Mouse (Mus musculus): ENCODE results near the gene Mtap. TPM values are rescaled to one million over a fixed set of nuclear protein-coding genes. Genes with fewer than 3 reads are reported as not detected.

Gene Mtap
- polyA plus RNA-seq, 1 experiment from 2014 or later, result 59.4 TPM

DNA sequence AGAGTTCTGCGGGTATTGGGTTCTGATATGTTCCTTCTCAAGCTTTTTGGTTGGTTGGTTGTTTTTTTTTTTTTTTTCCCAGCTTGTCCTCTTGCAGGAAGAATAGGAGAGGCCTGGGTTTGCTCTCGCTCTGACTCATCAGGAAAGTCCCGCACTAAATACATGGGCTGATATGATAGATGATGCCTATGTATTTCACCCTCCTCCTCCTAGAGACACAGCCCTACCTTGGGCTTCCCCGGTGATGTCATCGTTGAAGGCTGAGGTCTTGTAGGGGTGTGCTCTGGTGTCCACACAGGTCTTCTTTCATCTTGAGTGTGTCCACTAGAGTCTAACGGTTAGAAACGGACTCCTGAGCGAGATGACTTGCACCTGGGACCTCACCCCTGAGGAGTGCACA lies 26.7 kb downstream of the Mtap start:
- ATAC-seq (no peak), DNase-seq (ENCODE audit: low read depth, low spot score) (no peak)
- ChIA-PET POLR2A (no interaction called here), CTCF (interaction anchor here (1.4 kb wide), 1 partner anchor 14 kb away, joined by 3 read pairs; no protein-coding TSS in a partner anchor)
- no peaks in the 10 kb centered on the region for H3K27me3 ChIP-seq
- in situ Hi-C loops (cut with MboI; ENCODE audit: low pct_unique_long_range_greater_than_20kb), result loop anchor here (25.0 kb wide), 1 partner anchor 124 kb away; the partner anchor contains the start of gene Cdkn2a
- no peak for TF ChIP-seq CTCF (IDR thresholded peaks at IDR 0.05)

DNA sequence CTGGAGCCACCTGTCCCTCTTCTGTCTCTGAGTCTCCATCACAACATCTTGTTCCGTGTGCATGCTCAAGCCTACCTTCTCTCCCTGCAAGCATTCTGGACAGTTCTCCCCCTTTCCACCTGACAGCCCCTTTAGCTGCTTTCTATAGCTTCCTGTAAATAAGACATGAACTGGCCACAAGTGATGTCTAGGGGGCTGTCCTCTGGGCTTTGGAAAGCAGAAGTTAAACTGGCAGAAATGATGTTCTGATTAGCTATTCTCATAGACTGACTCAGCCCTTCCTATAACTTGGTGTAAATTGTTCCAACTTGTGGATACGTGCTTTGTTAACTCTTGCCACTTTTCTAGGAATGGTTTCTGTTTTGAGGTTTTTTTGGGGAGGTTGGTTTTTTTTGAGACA lies 27.8 kb downstream of the Mtap start:
- in situ Hi-C loops (cut with MboI; ENCODE audit: low pct_unique_long_range_greater_than_20kb), result loop anchor here (25.0 kb wide), 1 partner anchor 123 kb away; the partner anchor contains the start of gene Cdkn2a
- CTCF ChIA-PET, result no interaction called here
- ATAC-seq (no peak), DNase-seq (ENCODE audit: low read depth, low spot score) (no peak)
- H3K27me3 ChIP-seq, result no peaks in the 10 kb centered on the region
- TF ChIP-seq CTCF (IDR thresholded peaks at IDR 0.05), result no peak
- POLR2A ChIA-PET, result interaction anchor here (0.6 kb wide), 1 partner anchor 336 kb away, joined by 3 read pairs; no protein-coding TSS in a partner anchor

DNA sequence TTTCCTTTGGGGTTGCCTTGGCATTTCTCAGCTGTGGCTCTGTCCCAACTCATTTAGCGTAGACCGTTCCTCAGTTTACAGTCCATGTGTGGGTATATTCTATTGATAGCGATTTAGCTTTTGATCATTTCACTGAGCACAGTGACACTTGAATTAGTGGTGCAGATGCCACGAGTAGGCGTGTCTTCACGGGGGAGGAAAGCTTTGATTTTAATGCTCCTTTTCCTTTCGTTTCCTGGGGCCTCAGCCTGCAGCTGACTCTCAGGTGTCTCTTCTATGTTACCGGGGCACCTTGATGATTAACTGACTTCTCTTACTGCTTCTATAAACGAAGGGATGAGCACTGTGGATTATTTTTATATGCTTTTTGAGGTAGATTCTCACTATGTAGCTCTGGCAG lies 32.0 kb downstream of the Mtap start:
- no peak for TF ChIP-seq CTCF (IDR thresholded peaks at IDR 0.05)
- POLR2A ChIA-PET, result no interaction called here

DNA sequence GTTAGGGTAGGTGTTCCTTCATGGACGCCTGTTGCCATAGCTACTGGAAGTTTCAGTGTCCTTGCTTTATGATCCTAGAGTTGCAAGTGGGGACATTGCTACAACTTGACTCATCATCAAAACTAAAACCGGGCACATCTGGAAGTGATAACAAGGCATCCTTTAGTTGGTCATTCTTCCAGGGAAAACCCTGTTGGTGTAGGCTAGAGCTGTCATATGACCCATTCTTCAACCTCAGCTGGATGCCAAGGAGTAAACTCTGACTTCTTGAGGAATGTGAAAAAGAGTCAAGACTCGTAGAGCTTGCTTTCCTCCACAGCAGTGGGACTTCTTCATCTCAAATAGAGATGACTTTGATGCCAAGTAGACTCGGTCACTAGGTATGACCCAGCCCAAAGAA lies 32.8 kb downstream of the Mtap start:
- in situ Hi-C loops (cut with MboI; ENCODE audit: low pct_unique_long_range_greater_than_20kb), result loop anchor here (25.0 kb wide), 1 partner anchor 118 kb away; the partner anchor contains the start of gene Cdkn2a
- no peaks in the 10 kb centered on the region for H3K27me3 ChIP-seq
- ChIA-PET POLR2A (no interaction called here), CTCF (interaction anchor here (1.2 to 1.8 kb wide), 2 partner anchors 14 to 25 kb away, joined by 5 to 6 read pairs; no protein-coding TSS in a partner anchor)
- ATAC-seq, result peak; percentile 73
- no peak for TF ChIP-seq CTCF (IDR thresholded peaks at IDR 0.05)
- DNase-seq (ENCODE audit: low read depth, low spot score), result no peak

More for the DNA sequence above, 32.0 kb downstream of the Mtap start:
- H3K27me3 ChIP-seq, result no peaks in the 10 kb centered on the region
- in situ Hi-C loops (cut with MboI; ENCODE audit: low pct_unique_long_range_greater_than_20kb), result loop anchor here (25.0 kb wide), 1 partner anchor 118 kb away; the partner anchor contains the start of gene Cdkn2a
- ATAC-seq, result no peak
- DNase-seq (ENCODE audit: low read depth, low spot score), result no peak
- CTCF ChIA-PET, result interaction anchor here (1.2 to 1.8 kb wide), 2 partner anchors 13 to 24 kb away, joined by 5 to 6 read pairs; no protein-coding TSS in a partner anchor

DNA sequence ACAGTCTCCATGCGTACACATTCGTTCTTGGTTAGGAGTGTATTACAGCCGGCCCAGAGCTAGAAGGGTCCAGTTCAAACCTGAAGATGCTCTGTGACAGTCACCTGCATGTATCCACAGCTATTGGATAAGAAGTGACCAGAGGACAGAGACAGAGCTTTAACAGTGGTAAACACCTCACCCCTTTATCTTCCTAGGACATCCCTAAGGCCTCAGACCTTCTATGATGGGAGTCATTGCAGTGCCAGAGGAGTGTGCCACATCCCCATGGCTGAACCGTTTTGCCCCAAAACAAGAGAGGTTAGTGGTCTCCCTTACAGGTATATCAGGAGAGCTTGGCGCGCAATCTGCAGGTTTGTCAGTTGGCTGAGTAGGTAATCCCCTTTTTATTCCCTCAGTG lies 34.0 kb downstream of the Mtap start:
- no peak for DNase-seq (ENCODE audit: low read depth, low spot score)
- ChIA-PET CTCF (interaction anchor here (1.3 kb wide), 1 partner anchor 25 kb away, joined by 3 read pairs; no protein-coding TSS in a partner anchor), POLR2A (no interaction called here)
- no peak for ATAC-seq
- TF ChIP-seq CTCF (IDR thresholded peaks at IDR 0.05), result no peak
- no peaks in the 10 kb centered on the region for H3K27me3 ChIP-seq
- in situ Hi-C loops (cut with MboI; ENCODE audit: low pct_unique_long_range_greater_than_20kb), result loop anchor here (25.0 kb wide), 1 partner anchor 116 kb away; the partner anchor contains the start of gene Cdkn2a

DNA sequence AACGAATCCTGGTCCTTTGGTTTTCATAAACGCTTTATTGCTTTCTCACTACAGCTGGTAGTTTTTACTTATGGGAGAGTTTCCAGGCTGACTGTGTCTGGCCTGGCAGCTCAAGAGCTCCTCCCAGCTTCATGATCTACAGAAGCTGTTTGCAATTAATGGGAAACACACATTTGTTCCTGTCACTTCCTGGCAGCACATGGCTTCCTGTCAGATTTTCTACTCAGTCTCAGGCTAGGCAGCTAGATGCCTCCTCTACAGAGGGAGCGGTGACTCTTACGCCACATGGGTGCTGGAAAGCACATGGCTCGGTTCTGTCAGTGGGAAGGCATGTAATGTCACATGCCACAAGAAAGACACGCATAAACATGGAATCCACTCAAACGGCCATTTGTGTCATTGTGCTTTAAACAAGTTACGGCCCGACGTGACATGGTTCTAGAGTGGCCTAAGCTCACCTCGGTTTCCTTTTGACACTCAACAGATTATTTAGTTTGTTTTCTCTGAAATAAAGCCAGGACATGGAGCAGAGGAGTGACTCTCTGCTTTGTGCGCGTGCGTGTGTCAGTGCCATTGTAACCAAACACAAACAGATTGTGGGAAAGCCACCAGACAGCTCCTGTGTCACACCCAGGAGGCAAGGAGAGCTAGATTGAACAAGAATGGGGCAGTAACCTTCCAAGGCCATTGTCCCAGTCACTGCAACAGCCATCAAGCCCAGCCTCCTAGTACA lies 36.1 kb downstream of the Mtap start:
- CTCF ChIA-PET, result interaction anchor here (1.2 kb wide), 1 partner anchor 180 kb away, joined by 5 read pairs; no protein-coding TSS in a partner anchor
- no peak for DNase-seq (ENCODE audit: low read depth, low spot score)

DNA sequence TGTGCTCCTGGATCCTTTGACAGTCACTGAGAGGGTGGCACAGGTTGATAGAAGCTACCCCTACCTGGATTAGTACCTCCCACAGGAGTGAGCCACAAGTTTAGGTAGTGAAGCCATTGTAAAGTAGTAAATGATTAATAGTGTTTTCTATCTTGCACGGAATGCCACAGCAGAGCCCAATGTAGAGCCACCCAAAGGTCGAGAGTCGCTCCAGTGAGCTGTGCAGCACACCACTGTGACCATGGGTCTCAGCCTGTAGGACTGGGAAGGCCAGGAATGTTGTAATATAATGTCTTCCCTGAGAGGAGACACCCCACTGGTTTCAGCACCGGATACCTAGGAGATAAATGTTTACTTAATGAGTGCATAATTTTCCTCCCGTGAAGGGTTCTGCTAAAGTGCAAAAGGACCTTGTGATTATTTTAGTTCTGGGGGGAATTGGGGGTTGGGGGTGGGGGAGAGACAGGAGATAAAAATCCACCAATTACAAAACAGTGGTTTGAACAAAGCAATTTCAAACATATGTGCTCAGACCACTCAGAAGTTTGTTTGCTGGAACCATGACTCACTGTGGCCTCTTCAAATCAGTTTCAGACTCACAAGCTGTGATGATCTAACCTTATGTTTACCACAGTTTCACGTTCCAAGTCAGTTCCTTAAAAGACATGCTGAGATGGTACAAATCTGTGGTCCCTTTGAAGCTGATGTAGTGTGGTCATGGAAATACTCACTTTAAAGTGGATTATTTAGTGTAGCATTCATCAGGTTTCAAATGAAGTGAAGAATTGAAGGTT lies 40.8 kb downstream of the Mtap start:
- POLR2A ChIA-PET, result no interaction called here
- in situ Hi-C loops (cut with MboI; ENCODE audit: low pct_unique_long_range_greater_than_20kb), result no loop called here
- no peaks in the 10 kb centered on the region for H3K27me3 ChIP-seq
- peak; percentile 70 for DNase-seq (ENCODE audit: low read depth, low spot score)
- CTCF ChIA-PET, result interaction anchor here (1.1 to 2.8 kb wide), 4 partner anchors 15 to 131 kb away, joined by 3 to 6 read pairs (median 3); no protein-coding TSS in a partner anchor
- TF ChIP-seq CTCF (IDR thresholded peaks at IDR 0.05), result no peak
- ATAC-seq, result peak; percentile 94

More for the DNA sequence above, 36.1 kb downstream of the Mtap start:
- TF ChIP-seq CTCF (IDR thresholded peaks at IDR 0.05), result no peak
- H3K27me3 ChIP-seq, result no peaks in the 10 kb centered on the region
- POLR2A ChIA-PET, result no interaction called here
- in situ Hi-C loops (cut with MboI; ENCODE audit: low pct_unique_long_range_greater_than_20kb), result loop anchor here (25.0 kb wide), 1 partner anchor 114 kb away; the partner anchor contains the start of gene Cdkn2a
- ATAC-seq, result no peak

DNA sequence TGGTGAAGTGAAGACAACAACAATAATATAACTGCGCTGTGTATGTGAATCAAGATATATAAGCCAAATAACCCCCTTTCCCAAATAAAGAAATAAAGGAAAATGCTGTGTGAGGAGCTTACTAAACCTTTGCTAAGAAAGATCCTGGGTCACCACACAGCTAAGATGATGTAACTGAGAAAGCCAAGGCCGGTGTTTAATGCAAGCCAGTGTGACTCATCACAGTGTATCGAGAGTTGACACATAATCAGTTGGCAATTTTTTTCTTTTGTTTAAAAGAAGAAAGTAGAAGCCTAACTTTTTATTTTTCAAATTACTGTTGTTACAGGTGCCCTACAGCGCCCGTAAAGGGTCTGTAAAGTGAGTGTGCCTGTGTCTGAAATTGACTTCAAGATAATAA lies 43.2 kb downstream of the Mtap start:
- no peak for DNase-seq (ENCODE audit: low read depth, low spot score)
- in situ Hi-C loops (cut with MboI; ENCODE audit: low pct_unique_long_range_greater_than_20kb), result no loop called here
- POLR2A ChIA-PET, result no interaction called here
- ATAC-seq, result no peak
- H3K27me3 ChIP-seq, result no peaks in the 10 kb centered on the region
- TF ChIP-seq CTCF (IDR thresholded peaks at IDR 0.05), result no peak
- CTCF ChIA-PET, result no interaction called here

DNA sequence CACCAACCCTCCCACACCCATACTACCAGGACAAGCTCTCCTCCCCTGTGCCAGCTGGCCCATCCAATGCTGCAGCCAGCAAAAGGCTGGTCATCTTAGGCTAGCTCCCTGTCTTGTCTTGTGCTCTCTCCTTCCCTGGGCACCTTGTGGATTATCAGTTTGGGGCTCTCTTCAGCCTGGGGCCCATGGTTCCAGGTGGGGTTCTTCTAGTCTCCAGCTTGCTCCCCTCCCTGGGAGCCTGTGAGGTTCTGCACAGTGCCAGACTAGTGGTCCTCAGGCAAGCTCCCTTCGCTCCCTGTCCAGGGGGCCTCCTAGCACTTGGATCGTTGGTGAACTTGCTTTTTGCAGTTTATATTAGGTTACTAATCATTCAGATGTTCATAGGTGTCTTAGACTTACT lies 44.7 kb downstream of the Mtap start:
- POLR2A ChIA-PET, result no interaction called here
- DNase-seq (ENCODE audit: low read depth, low spot score) (no peak), ATAC-seq (no peak)
- CTCF ChIA-PET, result interaction anchor here (0.9 to 1.5 kb wide), 3 partner anchors 15 to 37 kb away, joined by 3 read pairs; no protein-coding TSS in a partner anchor
- in situ Hi-C loops (cut with MboI; ENCODE audit: low pct_unique_long_range_greater_than_20kb), result no loop called here
- H3K27me3 ChIP-seq, result no peaks in the 10 kb centered on the region
- no peak for TF ChIP-seq CTCF (IDR thresholded peaks at IDR 0.05)

DNA sequence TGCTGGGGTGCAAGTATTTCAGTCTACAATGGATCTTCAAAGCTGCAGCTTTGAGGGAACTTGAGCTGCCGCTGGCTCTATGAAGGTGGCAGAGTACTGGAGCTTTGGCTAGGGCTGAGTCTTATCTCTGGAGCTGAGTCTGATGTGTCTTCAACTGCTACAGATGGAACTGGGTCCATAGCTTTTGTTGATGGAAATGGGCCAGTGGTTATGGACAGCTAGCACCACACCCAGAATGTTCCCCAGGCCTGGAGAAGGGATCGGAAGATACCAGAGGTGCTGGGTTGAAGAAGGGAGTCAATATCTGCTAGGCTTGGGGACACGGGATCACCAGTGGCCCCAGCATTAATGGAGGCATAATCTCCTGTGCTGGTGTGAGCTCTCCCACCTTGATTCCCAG lies 45.6 kb downstream of the Mtap start:
- ChIA-PET CTCF (interaction anchor here (0.9 to 1.5 kb wide), 2 partner anchors 15 to 38 kb away, joined by 3 read pairs; no protein-coding TSS in a partner anchor), POLR2A (interaction anchor here (0.6 kb wide), 1 partner anchor 17 kb away, joined by 4 read pairs; no protein-coding TSS in a partner anchor)
- in situ Hi-C loops (cut with MboI; ENCODE audit: low pct_unique_long_range_greater_than_20kb), result no loop called here
- no peak for TF ChIP-seq CTCF (IDR thresholded peaks at IDR 0.05)
- ATAC-seq, result no peak
- DNase-seq (ENCODE audit: low read depth, low spot score), result no peak
- H3K27me3 ChIP-seq, result no peaks in the 10 kb centered on the region

All from Patski (cell line).